Mouse (Mus musculus) midbrain, embryonic 12.5 days (tissue): ENCODE results near the gene Obp1a. TPM values are rescaled to one million over a fixed set of nuclear protein-coding genes. Genes with fewer than 3 reads are reported as not detected.

Source experiments
- ATAC-seq: fragments of 200-750 bp; cut with Nextera tagmentation; 2 replicates; pipeline ENCODE4 v1.8.0; 2017; ENCODE audit warnings: low read depth, moderate TSS enrichment, moderate library complexity; ENCODE audit not compliant: low FRiP score
- H3K27ac ChIP-seq: fragments of 300-500 bp; sonication (generic); replicated peaks from 2 replicates; pipeline ENCODE4 v1.5.1; 2016; ENCODE audit warnings: mild to moderate bottlenecking
- H3K27me3 ChIP-seq: fragments of 300-500 bp; sonication (generic); 2 replicates; pipeline ENCODE4 v1.6.1; 2016; ENCODE audit warnings: mild to moderate bottlenecking
- H3K36me3 ChIP-seq: fragments of 300-500 bp; sonication (generic); 2 replicates; pipeline ENCODE4 v1.6.1; 2016
- H3K4me1 ChIP-seq: fragments of 300-500 bp; sonication (generic); 2 replicates; pipeline ENCODE4 v1.6.1; 2016
- H3K4me2 ChIP-seq: fragments of 300-500 bp; sonication (generic); replicated peaks from 2 replicates; pipeline ENCODE4 v1.6.1; 2016; ENCODE audit warnings: mild to moderate bottlenecking, moderate library complexity
- H3K4me3 ChIP-seq: fragments of 300-500 bp; sonication (generic); 2 replicates; pipeline ENCODE4 v1.5.1; 2016; ENCODE audit warnings: mild to moderate bottlenecking
- H3K9ac ChIP-seq: fragments of 300-500 bp; sonication (generic); replicated peaks from 2 replicates; pipeline ENCODE4 v1.6.1; 2016; ENCODE audit warnings: mild to moderate bottlenecking, moderate library complexity
- H3K9me3 ChIP-seq: fragments of 300-500 bp; sonication (generic); 2 replicates; pipeline ENCODE4 v1.6.1; 2016; ENCODE audit warnings: mild to moderate bottlenecking
- WGBS: fragments of 180-500 bp; shearing (Covaris S2); methylation state at CpG from one replicate; pipeline ENCODE4 v1.1.7; 2016; 5-methylcytosine and 5-hydroxymethylcytosine counted together
- polyA plus RNA-seq: library from polyadenylated mRNA; unstranded; fragments of >200 nt; fragmentation: Nextera tagmentation; extraction: Ambion mirVana; gene quantifications from 2 replicates; pipeline ENCODE4 v1.2.1, GENCODE M21; 2016

Obp1a gene
- not detected in 2 replicates for polyA plus RNA-seq

- Histone ChIP-seq H3K4me3 (no peak within 1 kb of the TSS), H3K4me1 (no peaks in the 10 kb centered on the region), H3K9ac (no peak within 1 kb of the TSS), H3K4me2 (no peak within 1 kb of the TSS), H3K27ac (no peak within 1 kb of the TSS), H3K36me3 (no peaks in the 10 kb centered on the region), H3K9me3 (no peaks in the 10 kb centered on the region), H3K27me3 (no peaks in the 10 kb centered on the region)
- no peak for ATAC-seq
These were observed at the start of gene Obp1a for GRCm38 (mm10) chrX:78091274-78091673. Gene Obp1a, minus strand, starts transcription at chrX:78091374.

GRCm38 (mm10) chrX:78125167-78125566 is 34.0 kb upstream of the Obp1a start, which contains the start of gene Gm5938:
Gene Gm5938, plus strand, starts transcription at chrX:78125467.
- WGBS: 59% methylated on average over 1 of the region's 1 CpGs
- H3K9ac ChIP-seq: no peak within 1 kb of the TSS
- no peaks in the 10 kb centered on the region for H3K9me3 ChIP-seq
- no peaks in the 10 kb centered on the region for H3K36me3 ChIP-seq
- H3K4me3 ChIP-seq: no peak within 1 kb of the TSS
- no peak within 1 kb of the TSS for H3K27ac ChIP-seq
- no peaks in the 10 kb centered on the region for H3K27me3 ChIP-seq
- no peak within 1 kb of the TSS for H3K4me2 ChIP-seq
- no peak for ATAC-seq
- H3K4me1 ChIP-seq: no peaks in the 10 kb centered on the region

Other genes with a start within 250 kb of the Obp1a start
- gene Pbsn, start 237.8 kb downstream of the Obp1a start, polyA plus RNA-seq: not detected in 2 replicates
- not detected in 2 replicates for gene Gm14744, start 226.6 kb downstream of the Obp1a start, polyA plus RNA-seq
- not detected in 2 replicates for gene 5430402E10Rik, start 166.3 kb downstream of the Obp1a start, polyA plus RNA-seq
- not detected in 2 replicates for gene Gm5938, start 34.1 kb upstream of the Obp1a start, polyA plus RNA-seq
- not detected in 2 replicates for gene Obp1b, start 95.4 kb upstream of the Obp1a start, polyA plus RNA-seq
- gene Gm14743, start 154.5 kb upstream of the Obp1a start, polyA plus RNA-seq: not detected in 2 replicates